Mouse (Mus musculus): ENCODE measurements around the gene Hand1.

GRCm38 (mm10) chr11:57818189-57818588 is 14.4 kb downstream of the Hand1 start:
- TF ChIP-seq CTCF (conservative IDR thresholded peaks at IDR 0.05; ENCODE audit: insufficient read depth, insufficient read length, low read depth, low read length) (no peak), POLR2A (IDR thresholded peaks at IDR 0.05; ENCODE audit: low read depth, low read length) (no peak)

All from kidney, adult 2 months (tissue).